Mouse (Mus musculus): ENCODE data around the gene Drap1. TPM values are rescaled to one million over a fixed set of nuclear protein-coding genes. Genes with fewer than 3 reads are reported as not detected.

The Drap1 gene
- total RNA-seq, 2 experiments from 2014 or later: 197 to 233 TPM

DNA sequence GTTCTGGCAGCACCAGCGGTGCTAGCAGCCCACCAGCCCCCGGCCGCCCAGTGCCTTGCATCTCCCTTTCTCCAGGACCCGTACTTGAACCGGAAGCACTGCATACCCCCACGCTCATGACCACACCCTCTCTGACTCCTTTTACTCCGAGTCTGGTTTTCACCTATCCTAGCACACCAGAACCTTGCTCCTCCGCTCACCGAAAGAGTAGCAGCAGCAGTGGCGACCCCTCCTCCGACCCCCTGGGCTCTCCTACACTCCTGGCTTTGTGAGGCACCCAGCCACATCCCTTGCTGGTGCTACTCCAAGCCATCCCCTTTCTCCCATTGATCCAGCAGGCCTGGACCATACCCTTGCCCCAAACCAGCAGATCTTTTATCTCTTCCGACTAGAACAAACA is 30.3 kb upstream of the Drap1 start:
- no peak for DNase-seq (ENCODE audit: low spot score in 2 of 2)
- intact Hi-C loops (cut with DNase I): no loop called here

DNA sequence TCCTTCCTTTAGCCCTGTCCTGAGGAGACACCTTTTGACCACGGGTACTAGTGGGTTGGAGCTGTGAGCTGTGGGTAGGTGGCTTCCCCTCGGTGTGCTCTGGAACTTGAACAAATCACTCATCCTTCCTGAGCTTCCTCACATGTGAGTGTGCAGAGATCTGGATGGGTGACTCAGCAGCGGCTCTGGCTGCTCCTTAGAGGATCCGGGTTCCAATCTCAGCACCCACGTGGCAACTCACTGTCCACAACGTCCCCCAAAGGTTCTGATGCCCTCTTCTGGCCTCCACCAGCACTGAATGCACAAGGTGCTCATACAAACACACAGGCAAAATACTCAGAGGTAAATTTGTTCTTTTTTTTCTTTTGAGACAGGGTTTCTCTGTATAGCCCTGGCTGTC is 27.0 kb upstream of the Drap1 start:
- peak in 1 of 2 experiments; percentile 1 for DNase-seq (ENCODE audit: low spot score in 2 of 2)
- intact Hi-C loops (cut with DNase I): no loop called here

DNA sequence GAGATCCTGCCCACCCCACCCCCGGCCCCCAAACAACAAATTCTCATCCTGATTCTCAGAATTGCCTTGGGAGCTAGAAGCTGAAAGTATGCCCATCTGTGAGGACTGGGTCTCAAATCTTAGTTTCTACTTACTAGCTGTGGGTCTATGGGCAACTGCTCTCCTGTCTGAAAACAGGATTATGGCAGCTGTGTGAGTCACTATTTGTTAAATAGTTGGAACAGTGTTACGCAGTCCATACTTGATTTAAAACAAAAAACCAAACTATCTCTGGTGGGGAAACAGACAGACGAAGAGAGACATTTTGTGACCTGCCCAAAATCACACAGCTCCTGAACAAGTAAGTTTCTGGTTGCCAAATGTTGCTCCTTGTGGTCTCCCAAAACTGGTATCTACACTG is 24.9 kb upstream of the Drap1 start:
- no peak for DNase-seq (ENCODE audit: low spot score in 2 of 2)
- intact Hi-C loops (cut with DNase I): no loop called here

DNA sequence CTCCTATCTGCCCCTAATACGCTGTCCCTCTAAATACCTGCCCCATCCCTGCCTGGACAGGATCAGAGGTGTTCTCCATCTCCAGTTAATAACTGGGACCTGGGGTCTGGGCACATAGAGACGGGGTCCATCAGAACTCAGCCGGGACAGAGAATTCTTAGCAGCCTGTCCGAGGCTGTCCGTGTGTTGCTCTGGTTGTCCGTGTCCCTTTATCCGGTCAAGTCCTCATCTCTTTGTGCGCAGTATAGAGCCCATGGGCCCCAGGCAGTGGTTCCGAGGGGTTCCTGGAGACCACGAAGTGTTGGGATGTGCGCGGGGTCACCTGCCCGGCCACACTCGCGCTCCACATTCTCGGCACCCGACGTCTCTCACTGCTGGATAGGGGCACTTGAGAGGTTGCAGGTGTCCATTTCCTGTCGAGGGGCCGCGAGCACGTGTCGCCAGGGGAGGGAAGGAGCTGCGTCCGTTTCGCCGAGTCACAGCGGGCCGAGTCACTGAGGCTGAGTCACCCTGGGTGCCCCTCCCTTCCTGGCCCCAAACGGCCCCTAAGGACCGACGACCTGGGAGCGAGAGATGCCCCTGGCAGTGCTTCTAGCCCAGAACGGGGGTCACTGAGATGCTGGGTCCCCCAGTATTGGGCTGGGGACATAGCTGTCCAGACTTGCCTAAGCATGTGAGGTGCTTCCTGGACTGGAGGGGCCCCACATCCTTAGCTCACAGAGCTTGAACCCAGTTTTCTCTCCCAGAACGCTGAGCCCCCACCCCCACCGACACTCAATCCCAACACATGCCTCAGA is 23.8 kb upstream of the Drap1 start:
- intact Hi-C loops (cut with DNase I): no loop called here
- no peak for DNase-seq (ENCODE audit: low spot score in 2 of 2)

DNA sequence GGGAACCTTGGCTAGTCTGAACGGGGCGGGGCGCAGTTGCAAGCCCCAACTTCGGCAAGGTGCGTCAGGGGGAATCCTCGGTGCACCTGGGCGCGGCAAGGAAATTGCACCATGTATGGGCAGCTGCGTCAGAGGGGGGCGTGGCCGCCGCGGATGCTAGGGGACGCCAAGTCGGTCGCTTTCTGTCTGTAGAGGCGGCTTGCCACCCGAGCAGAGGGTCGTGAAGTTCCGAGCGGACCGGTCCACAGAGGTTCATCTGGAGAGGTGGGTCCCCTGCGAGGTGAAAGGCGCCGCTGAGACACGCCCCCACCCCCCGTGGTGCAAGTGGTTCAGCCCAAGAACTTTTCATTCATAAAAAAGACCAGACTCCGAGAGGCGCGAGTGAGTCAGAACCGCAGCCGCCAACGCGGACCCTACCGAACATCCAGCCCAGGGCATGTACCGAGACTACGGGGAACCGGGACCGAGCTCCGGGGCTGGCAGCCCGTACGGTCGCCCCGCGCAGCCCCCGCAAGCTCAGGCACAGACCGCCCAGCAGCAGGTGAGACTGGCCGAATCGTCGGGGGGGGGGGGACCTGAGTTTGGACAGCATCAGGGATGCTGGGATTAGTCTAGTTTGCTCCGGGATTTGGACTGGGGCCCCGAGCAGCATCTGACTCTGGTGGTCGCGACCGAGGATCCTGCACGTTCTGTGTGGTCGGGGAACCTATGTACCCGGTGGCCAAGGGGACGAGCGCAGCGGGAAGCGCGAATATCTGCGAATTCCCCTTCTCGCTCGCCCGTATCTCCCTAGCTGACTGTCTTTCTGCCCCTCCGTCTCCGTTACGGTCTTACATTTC is 23.0 kb upstream of the Drap1 start, which contains the start of gene Fosl1:
Fosl1 (plus strand) TSS at position 33 of the 839 bp plus-strand sequence.
- intact Hi-C loops (cut with DNase I): no loop called here
- peak; percentile 67 to 78 for DNase-seq (ENCODE audit: low spot score in 2 of 2)

DNA sequence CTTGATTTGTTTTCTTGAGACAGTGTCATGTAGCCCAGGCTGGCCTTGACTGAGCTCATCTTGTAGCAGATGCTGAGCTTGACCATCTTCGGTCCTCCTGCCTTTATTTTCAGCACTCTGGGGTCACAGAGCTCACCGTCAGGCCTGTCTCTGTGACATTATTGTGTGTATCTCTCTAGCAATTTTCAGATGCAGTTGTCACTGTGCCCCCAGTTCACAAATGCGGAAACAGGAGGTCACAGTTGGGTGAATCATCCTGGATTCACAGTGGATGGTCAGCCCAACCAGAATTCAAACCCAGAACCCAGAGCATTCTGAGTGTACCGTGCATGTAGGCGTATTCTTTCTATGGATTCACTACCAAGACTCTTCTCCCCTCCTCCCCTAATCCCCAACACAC is 21.0 kb upstream of the Drap1 start:
- no peak for DNase-seq (ENCODE audit: low spot score in 2 of 2)
- intact Hi-C loops (cut with DNase I): no loop called here

DNA sequence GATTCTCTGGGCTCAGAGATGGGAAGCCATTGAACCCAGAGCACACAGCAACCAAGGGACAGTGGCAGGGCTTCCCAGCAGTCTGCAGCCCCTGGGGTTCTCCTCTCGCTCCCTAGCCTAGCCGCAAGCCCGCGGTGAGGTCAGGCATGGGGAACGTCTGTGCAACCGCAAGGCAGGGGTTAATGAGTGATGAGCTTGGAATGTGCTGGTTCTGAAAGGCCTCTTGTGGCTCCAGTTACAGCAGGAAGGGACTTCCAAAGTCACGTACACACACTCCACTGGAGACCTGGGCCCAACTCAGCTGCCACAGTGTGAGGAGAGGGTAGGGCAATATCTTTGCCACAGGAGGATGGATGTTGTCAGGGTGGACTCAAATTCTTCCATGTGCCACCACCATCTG is 20.2 kb upstream of the Drap1 start:
- DNase-seq (ENCODE audit: low spot score in 2 of 2): no peak
- intact Hi-C loops (cut with DNase I): no loop called here

DNA sequence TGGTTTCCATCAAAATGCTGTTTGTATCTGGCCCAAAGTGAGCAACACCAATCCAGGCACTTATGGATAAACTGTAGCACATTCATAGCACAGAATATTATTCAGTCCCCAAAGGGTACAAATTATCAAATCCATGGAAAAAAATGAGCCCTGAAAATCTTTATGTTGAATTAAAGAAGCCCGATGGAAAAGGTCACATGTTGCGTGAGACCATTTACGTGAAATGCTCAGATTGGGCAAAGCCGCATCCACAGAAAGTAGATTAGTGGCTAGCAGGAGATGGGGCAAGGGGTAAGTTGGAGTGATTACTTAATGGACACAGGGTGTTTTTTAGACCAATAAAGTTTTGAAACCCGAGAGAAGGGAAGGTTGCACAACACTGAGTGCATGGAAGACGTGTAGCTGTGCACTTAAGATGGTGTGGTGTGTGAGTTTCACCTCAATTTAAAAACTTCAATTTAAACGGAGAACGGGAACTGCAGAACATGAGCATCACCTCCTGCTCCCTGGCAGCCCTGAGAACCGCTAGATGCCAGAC is 19.7 kb upstream of the Drap1 start:
- intact Hi-C loops (cut with DNase I): no loop called here

DNA sequence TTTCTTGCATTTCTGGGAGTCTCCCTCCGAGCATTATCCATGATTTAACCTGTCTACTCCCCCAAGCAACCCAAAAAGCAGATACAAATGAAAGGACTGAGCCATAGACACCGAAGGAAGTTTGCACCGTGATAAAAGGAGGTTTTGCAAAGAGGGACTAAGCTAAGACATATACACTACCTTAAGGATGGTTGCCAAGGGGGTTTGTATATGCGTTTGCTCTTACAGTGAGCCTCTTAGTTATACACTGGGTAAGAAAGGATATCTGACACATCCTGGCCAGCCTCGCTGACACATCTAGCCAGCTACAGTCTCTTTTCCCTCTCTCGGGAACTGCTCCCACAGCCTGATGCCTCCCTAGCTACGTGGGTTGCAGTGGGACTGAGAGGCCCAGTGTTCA is 9.2 kb upstream of the Drap1 start:
- DNase-seq (ENCODE audit: low spot score in 2 of 2): no peak
- intact Hi-C loops (cut with DNase I): loop anchor here (10.0 kb wide), 1 partner anchor 151 kb away; no protein-coding TSS in a partner anchor

More for the DNA sequence above, 19.7 kb upstream of the Drap1 start:
- DNase-seq (ENCODE audit: low spot score in 2 of 2): no peak

DNA sequence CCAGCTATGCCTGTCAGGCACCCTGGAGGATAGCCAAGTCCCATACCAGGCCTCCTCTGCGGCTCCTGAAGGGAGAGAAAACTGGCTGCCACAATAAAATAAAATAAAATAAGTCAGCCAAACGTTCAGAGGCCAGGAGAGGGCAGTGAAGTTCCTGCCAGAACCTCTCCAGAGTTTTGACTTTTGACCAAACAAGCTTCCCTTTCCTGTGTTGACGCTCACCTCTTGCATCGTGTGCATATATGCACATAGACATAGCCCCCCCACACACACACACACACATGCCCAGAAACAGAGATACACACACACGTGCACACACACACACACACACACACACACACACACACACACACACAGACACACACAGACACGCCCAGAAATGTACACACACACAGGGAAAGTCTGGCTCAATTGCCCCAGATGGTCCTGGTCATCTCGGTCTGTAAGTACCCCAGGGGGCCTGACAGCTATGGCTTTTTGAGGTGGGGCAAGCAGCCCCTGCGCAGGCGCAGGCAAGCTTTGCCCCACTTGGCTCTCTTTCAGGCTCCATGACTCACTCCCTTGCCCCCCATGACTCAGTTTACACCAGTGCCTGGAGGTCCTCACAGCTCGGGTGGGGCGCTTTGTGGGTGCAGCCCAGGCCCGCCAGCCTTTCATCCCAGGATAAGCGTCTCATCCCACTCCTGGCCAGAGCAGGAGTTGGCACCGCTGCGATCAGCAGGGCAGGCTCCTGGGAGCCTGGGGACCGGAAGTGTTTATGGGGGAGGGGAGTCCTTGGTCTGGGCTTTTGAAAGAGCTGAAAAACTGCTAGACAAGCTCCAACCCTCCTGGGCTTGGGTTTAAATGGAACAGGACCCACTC is 8.4 kb upstream of the Drap1 start:
- intact Hi-C loops (cut with DNase I): loop anchor here (10.0 kb wide), 1 partner anchor 152 kb away; no protein-coding TSS in a partner anchor
- DNase-seq (ENCODE audit: low spot score in 2 of 2): no peak

DNA sequence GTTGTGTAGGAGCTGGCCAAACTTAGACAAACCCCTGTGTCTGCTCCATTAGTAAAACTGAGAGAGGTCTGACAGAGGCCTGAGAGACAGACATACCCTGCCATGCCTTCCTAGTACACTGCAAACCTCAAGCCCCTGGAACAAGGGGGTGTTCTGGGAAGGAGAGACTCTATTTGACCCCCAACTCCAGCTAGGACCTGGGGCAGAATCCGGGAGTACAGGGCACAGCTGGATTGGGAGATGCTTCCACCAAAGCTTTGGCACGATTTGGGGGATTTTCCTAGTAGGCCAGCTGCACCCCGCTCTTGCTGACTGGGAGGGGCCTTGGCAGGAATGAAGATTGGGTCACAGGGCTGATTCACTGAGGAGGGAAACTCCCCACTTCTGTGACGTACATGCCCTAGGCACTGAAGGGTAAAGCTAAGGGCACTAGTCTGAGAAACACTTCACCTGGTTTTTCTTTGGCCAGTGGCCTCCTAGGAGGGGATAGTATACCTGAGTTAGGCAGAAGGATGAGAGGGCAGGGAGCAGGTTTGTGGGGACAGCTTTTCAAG is 7.2 kb upstream of the Drap1 start:
- DNase-seq (ENCODE audit: low spot score in 2 of 2): no peak

DNA sequence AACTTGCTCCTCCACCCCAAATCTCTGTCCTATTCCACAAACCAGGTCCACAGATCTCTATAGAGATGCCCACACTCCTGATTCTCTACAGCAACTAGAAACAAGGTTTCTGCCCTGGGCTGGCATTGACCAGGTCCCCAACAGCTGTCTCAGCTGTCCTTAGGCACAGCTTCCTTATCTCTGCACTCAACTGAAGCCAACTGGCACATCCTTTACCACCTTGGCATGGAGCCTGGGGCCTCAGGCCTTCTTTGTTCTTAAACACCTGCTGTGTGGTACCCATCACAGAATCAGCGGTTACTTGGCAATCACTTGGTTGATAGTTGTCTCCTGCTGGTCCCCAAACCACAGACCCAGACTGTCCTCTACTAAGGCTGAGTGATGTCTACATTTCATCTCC is 5.6 kb upstream of the Drap1 start:
- intact Hi-C loops (cut with DNase I): loop anchor here (10.0 kb wide), 1 partner anchor 154 kb away; no protein-coding TSS in a partner anchor

More for the DNA sequence above, 7.2 kb upstream of the Drap1 start:
- intact Hi-C loops (cut with DNase I): loop anchor here (10.0 kb wide), 1 partner anchor 153 kb away; no protein-coding TSS in a partner anchor

DNA sequence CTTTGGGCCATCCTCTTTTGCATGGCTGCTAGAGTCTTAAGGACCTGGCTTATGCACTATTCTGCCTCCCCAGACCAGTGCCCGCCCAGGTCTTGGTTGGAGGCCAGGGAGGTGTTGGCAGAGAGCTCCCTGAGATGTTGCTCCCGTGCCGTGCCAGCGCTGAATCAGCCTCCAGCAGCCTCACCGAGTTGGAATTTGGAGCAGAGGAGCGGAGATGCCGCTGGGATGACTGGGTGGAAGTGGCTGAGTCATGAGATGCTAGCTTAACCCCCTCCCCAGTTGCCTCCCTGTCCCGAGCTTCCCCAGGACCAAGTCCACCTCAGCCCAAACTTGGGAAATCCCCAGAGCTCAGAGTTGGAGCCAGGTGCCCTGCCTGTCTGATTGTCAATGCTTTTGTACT is 5.0 kb upstream of the Drap1 start:
- intact Hi-C loops (cut with DNase I): loop anchor here (10.0 kb wide), 1 partner anchor 155 kb away; no protein-coding TSS in a partner anchor
- DNase-seq (ENCODE audit: low spot score in 2 of 2): peak in 1 of 2 experiments; percentile 32

More for the DNA sequence above, 5.6 kb upstream of the Drap1 start:
- no peak for DNase-seq (ENCODE audit: low spot score in 2 of 2)

DNA sequence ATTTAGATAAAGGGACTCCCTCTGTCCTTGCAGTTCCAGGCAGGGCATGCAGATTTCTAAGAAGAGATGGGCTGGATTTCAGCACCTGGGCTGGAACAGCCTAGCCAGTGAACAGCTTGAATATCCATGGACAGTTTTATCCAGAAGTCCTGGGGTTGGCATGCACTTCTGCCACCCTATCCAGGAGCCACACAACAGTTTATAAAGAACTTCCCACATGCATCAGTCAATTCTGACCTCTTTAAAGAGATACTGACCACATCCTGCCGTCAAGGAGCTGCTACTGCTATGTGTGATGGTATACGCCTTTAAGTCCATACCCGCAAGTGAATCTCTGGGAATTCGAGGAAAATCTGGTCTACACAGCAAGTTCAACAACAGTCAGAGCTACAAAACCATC is 4.4 kb upstream of the Drap1 start:
- no peak for DNase-seq (ENCODE audit: low spot score in 2 of 2)
- intact Hi-C loops (cut with DNase I): no loop called here

DNA sequence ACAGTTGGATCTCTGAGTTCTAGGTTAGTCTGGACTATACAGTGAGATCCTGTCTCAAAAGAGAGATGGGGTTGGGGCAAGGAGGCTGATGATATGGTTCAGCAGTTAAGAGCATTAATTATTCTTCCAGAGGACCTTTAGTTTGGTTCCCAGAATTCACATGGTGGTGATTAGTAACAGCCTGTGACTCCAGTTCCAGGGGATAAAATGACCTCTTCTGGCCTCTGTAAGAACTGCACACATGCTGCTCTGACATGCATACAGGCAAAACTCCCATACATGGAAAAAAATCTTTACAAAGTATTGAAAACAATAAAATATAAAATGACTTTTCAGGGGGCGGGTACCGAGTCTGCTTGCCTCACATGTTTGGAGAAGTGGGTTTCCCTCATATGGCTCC is 3.3 kb upstream of the Drap1 start:
- no peak for DNase-seq (ENCODE audit: low spot score in 2 of 2)
- intact Hi-C loops (cut with DNase I): no loop called here

DNA sequence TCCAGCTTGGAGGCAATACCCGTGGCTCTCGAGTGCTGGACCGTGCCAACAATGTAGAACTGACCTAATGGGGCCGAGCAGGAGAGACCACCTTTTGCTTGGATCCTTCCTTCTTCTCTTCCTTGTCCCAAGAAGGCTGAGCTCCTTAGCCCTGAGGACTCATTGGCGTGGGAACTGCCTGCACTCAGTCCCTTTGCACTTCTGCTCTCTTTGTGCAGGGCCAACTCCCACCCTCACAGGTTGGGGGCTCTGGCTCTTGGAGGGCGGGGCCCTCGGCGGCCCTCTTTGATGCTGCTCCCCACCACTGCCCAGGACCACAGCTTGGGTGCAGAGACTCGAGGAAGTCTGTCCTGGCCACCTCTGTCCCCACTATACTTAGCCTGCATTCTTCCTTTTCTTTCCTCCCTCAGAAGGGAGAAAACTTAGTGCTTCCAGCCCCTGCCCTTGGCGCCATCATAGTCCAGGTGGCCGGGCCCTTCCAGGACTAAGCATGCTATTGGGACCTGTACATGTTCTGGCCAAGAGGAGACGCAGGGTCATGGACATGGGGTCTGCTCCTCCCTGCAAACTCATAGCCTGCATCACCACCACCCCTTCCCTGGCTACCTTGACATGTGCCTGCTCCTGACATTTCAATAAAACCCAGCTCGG is 2.0 kb upstream of the Drap1 start:
- intact Hi-C loops (cut with DNase I): no loop called here
- no peak for DNase-seq (ENCODE audit: low spot score in 2 of 2)

DNA sequence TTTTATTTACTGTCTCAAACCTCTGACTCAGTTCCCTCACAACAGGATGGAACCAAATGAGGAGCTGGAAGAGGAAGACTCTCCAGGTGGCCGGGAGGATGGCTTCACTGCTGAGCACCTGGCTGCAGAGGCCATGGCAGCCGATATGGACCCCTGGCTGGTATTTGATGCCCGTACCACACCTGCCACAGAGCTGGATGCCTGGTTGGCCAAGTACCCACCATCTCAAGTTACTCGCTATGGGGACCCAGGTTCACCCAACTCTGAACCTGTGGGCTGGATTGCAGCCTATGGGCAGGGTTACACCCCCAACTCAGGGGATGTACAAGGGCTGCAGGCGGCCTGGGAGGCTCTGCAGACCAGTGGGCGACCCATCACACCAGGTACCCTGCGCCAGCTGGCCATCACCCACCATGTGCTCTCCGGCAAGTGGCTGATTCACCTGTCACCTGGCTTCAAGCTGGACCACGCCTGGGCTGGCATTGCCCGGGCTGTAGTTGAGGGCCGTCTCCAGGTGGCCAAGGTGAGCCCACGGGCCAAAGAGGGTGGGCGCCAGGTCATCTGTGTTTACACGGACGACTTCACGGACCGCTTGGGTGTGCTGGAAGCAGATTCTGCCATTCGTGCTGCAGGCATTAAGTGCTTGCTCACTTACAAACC is 1.3 kb upstream of the Drap1 start:
- DNase-seq (ENCODE audit: low spot score in 2 of 2): no peak
- intact Hi-C loops (cut with DNase I): loop anchor here (1.0 to 2.0 kb wide), 2 partner anchors 31 to 63 kb away; partner anchors contain the start of genes Ccdc85b and Mus81
